Mouse (Mus musculus) cerebellum, postnatal 14 days (tissue): ENCODE measurements at regions not wholly inside any gene's neighbourhood (a gene's known extent, or its start where the extent isn't known, plus 50 kb on each side); places are given as distances from the start of the nearest gene placed in this dataset.
"Not testable (repeated sequence)": the region's sequence is repeated elsewhere in the genome, so short reads cannot be mapped to it uniquely, and the experiment has no call there.

Experiments
- DNase-seq, 2 experiments: peaks; one replicate each; pipeline ENCODE4 v3.0.0; 2021; ENCODE audit warnings: mixed read lengths in 2 of 2

DNA sequence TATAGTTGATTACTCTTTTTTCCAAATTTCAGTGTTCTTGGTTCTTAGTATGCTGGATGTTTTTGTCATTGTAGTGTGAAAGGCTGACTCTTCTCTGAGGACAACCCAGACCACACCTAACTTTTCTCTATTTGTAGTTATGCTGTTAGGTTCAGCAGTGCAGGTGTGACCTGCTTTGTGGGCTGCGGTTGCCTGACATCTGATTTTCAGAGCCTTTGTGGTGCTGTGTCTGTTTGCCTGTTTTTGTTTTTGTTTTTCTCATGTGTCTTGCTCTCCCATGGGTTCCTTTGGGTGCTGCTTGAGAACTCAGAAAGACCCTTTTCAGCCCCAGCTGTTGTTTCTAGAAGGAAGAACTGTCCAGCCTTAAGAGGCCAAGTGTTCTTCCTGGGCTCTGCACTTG lies 52.0 kb upstream of the Trpm1 start:
- no peak for DNase-seq

DNA sequence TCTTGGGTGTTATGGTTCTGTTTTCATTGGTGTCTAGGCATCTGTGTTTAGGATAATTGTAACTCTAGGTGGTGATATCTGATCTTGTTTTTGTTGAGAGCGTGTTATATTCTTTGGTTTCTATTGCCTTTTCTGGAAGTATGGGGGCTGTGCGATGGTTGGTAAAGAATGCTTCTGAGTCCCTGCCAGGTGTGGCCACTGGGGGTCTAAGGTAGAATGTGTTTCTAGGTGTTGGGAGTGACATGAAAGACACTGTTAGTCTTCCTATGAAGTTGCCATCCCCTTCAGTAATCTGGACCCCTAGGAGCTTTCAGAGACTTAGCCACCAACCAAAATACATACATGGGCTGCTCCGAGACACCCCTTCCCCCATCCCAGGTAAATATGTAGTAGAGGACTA lies 54.0 kb upstream of the Trpm1 start:
- no peak for DNase-seq

DNA sequence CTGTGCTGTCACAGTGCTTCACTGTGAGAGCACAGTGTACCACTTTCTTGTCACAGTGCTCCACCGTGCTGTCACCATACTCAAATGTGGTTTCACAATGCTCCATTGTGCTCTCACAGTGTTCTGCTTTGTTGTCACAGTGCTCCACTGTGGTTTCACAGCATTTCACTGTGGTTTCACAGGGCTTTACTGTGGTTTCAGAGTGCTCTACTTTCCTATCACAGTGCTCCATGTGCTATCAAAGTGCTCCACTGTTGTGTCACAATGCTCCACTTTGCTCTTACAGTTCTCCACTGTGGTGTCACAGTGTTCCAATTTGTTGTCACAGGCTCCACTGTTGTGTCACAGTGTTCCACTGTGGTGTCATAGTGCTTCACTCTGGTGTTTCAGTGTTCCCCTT lies 63.6 kb upstream of the Trpm1 start:
- no peak for DNase-seq

DNA sequence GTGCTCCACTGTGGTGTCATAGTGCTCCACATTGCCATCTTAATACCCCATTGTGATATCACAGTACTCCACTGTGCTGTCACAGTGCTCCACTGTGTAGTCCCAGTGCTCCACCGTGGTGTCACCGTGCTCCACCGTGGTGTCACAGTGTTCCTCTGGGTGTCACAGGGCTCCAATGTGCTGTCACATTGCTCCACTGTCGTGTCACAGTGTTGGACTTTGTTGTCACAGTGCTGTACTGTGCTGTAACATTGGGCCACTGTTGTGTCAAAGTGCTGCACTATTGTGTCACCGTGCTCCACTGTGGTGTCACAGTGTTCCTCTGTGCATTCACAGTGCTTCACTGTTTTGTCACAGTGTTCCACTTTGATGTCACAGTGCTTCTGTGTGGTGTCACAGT lies 64.6 kb upstream of the Trpm1 start:
- DNase-seq, result no peak

DNA sequence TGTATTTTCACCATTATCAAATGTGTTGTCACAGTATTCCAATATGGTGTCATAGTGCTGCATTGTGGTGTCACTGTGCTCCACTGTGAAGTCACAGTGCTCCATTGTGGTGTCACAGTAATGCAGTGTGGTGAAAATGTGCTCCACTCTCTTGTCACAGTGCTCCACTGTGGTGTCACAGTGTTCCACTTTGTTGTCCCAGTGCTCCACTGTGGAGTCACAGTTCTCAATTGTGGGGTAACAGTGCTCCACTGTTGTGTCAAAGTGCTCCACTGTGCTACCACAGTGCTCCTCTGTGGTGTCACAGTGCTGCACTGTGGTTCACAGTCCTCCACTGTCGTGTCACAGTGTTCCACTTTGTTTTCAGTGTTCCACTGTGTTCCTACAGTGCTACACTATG lies 69.7 kb upstream of the Trpm1 start:
- not testable (repeated sequence) for DNase-seq

DNA sequence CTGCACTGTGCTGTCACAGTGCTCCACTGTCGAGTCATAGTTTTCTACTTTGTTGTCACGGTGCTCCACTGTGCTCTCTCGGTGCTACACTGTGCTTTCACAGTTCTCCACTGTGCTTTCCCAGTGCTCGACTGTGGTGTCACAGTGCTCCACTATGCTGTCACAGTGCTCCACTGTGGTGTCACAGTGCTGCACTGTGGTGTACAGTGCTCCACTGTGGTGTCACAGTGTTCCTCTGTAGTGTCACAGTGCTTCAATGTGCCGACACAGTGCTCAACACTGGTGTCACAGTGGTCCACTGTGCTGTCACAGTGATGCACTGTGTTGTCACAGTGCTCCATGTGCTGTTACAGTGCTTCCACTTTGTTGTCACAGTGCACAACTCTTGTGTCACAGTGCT lies 71.0 kb upstream of the Trpm1 start:
- no peak for DNase-seq

DNA sequence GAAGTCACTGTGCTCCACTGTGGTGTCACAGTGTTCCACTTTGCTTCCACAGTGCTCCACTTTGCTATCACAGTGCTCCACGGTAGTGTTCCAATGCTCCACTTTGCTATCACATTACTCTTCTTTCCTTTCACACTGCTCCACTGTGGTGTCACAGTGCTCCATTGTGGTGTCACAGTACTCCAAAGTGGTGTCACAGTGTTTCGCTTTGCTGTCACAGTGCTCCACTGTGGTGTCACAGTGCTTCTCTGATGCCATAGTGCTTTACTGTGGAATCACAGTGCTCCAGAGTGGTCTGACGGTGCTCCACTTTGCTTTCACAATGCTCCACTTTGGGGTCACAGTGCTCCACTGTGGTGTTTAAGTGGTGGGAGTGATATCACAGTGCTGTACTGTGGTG lies 71.4 kb upstream of the Trpm1 start:
- DNase-seq, result no peak

DNA sequence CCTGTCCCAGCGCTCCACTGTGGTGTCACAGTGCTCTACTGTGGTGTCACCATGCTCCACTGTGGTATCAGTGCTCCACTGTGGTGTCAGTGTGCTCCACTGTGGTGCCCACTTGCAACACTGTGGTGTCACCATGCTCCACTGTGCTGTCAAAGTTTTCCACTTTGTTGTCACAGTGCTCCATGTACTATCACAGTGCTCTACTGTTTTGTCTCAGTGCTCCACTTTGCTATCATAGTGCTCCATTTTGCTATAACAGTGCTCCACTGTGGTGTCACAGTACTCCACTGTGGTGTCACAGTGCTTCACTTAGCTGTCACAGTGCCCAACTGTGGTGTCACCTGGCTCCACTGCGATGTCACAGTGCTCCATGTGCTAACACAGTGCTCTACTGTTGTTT lies 72.0 kb upstream of the Trpm1 start:
- no peak for DNase-seq

DNA sequence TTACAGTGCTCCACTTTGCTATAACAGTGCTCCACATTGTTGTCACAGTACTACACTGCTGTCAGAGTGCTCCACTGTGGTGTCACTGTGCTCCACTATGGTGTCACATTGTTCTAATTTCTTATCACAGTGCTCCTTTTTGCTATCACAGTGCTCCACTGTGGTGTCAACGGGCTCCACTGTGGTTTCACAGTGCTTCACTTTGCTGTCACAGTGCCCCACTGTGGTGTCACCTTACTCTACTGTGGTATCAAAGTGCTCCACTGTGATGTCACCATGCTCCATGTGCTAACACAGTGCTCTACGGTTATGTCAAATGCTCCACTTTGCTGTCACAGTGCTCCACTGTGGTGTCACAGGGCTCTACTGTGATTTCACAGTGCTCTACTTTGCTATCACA lies 72.6 kb upstream of the Trpm1 start:
- no peak for DNase-seq

DNA sequence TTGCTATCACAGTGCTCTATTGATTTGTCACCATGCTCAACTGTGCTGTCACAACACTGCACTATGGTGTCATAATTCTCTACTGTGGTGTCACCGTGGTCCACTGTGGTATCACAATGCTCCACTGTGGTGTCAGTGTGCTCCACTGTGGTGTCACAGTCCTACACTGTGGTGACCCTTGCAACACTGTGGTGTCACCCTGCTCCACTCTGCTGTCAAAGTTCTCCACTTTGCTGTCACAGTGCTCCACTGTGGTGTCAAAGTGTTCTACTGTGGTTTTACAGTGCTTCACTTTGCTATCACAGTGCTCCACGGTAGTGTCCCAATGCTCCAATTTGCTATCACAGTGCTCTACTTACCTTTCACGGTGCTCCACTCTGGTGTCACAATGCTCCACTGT lies 74.3 kb upstream of the Trpm1 start:
- no peak for DNase-seq

DNA sequence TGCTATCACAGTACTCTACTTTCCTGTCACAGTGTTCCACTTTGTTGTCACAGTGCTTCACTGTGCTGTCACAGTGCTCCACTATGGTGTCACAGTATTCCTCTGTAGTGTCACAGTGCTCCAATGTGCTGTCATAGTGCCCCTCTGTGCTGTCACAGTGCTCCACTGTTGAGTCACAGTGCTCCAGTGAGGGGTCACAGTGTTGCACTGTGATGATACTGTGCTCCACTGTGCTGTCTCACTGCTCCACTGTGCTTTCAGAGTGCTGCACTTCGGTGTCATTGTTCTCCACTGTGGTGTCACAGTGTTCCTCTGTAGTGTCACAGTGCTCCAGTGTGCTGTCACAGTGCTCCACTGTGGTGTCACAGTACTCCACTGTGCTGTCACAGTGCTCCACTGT lies 75.0 kb upstream of the Trpm1 start:
- DNase-seq, result no peak

DNA sequence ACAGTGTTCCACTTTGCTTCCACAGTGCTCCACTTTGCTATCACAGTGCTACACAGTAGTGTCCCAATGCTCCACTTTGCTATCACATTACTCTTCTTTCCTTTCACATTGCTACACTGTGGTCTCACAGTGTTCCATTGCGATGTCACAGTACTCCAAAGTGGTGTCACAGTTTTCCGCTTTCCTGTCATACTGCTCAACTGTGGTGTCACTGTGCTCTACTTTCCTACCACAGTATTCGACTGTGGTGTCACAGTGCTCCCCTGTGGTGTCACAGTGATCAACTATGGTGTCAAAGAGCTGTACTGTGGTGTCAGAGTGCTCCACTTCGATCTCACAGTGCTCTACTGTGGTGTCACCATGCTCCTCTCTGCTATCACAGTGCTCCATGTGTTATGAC lies 76.1 kb upstream of the Trpm1 start:
- peak in 1 of 2 experiments; percentile 11 for DNase-seq

DNA sequence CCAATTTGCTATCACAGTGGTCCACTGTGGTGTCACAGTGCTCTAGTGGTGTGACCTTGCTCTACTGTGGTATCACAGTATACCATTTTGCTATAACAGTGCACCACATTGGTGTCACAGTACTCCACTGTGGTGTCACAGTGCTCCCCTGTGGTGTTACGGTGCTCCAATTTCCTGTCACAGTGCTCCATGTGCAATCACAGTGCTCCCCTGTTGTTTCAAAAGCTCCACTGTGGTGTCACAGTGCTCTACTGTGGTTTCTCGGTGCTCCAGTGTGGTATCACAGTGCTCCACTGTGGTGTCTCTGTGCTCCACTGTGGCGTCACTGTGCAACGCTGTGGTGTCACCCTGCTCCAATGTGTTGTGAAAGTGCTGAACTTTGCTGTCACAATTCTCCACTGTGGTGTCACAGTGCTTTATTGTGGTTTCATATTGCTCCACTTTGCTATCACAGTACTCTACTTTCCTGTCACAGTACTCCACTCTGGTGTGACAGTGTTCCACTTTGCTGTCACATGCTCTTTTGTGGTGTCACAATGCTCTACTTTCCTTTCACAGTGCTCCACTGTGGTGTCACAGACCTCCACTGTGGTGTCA lies 76.8 kb upstream of the Trpm1 start:
- no peak for DNase-seq

DNA sequence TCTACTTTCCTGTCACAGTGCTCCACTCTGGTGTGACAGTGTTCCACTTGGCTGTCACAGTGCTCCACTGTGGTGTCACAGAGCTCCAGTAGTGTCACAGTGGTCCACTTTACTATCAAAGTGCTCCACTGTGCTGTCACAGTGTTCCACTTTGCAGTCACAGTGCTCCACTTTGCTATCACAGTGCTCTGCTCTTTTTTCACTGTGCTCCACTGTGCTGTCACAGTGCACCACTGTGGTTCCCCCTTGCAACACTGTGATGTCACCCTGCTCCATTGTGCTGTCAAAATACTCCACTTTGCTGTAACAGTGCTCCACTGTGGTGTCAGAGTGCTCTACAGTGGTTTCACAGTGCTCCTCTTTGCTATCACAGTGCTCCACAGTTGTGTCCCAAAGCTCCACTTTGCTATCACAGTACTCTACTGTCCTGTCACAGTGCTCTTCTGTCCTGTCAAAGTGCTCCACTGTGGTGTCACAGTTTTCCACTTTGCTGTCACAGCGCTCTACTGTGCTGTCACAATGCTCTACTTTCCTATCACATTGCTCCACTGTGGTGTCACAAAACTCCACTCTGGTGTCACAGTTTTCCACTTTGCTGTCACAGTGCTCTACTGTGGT lies 77.8 kb upstream of the Trpm1 start:
- DNase-seq, result no peak

DNA sequence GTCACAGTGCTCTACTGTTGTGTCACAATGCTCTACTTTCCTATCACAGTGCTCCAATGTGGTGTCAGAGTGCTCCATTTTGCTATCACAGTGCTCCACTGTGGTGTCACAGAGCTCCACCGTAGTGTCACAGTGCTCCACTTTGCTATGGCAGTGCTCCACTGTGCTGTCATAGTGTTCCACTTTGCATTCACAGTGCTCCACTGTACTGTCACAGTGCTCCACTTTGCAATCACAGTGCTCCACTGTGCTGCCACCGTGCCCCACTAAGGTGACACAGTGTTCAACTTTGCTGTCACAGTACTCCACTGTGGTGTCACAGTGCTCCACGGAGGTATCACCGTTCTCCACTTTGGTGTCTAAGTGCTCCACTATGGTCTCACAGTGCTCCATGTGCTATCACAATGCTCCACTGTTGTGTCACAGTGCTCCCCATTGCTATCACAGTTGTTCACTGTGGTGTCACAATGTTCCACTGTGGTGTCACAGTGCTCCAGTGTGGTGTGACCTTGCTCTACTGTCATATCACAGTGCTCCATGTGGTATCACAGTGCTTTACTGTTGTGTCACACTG lies 78.9 kb upstream of the Trpm1 start:
- DNase-seq, result no peak

DNA sequence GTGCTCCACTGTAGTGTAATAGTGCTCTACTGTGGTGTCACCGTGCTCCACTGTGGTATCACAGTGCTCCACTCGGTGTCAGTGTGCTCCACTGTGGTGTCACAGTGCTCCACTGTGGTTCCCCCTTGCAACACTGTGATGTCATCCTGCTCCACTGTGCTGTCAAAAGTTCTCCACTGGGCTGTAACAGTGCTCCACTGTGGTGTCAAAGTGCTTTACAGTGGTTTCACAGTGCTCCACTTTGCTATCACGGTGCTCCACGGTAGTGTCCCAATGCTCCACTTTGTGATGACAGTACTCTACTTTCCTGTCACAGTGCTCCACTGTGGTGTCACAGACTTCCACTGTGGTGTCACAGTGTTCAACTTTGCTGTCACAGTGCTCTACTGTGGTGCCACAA lies 79.4 kb upstream of the Trpm1 start:
- no peak for DNase-seq

DNA sequence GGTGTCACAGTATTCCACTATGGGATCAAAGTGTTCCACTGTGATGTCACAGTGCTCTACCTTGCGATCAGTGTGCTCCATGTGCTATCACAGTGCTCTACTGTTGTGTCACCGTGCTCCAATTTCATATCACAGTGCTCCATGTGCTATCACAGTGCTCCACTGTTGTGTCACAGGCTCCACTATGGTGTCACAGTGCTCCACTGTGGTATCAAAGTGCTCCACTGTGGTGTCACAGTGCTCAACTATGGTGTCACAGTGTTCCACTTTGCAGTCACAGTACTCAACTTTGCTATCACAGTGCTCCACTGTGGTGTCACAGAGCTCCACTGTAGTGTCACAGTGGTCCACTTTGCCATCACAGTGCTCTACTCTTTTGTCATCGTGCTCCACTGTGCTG lies 79.9 kb upstream of the Trpm1 start:
- no peak for DNase-seq

DNA sequence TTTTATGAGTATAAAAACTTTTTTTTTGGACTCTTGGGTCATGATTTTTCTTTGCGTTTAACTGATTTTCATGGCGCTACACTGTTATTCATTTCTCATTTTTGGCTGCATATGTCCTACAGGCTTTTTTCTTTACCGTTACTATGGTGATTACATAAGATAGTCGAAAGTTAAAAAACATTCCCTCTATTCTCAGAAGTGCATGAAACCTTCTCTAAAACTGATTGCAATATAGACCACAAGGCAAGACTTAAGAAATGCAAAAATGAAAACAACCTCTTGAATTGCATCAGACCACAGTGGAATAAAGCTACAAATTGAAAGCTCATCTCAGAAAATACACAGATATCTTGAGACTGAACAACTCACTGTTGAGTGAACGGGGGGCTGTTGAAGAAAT lies 82.7 kb upstream of the Trpm1 start:
- DNase-seq, result no peak

DNA sequence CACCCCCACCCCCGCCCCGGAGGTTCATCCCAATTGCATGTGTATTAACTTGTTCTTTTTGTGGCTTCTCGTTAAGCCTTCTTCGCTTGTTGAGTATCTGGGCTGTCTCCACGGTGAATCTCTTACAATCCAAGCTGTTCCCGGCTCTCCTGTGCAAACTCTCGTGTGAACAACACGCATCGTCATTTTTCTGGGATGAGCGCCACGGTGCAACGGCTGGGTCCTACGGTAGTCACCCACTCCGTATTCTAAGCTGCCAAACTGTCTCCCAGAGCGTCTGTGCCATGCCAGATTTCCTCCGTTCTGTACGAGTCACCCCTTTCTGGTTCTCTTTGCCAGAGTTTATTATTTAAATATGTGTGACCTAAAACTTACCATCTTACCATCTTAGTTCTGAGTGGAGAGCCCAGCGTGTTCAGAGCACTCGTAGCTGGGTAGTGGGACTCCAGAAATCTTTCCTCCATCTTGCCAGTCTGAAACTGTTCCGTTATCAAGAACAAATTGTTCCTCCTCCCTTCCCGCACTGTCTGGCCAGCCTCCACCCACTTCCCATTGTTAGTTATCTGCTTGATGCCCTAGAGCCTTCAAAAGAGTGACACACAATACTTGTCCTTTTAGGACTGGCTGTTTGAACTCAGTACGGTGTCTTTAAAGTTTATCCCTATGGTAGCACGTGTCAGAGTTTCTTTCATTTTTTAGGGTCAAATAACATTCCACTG lies 87.9 kb upstream of the Trpm1 start:
- peak; percentile 67 to 78 for DNase-seq

DNA sequence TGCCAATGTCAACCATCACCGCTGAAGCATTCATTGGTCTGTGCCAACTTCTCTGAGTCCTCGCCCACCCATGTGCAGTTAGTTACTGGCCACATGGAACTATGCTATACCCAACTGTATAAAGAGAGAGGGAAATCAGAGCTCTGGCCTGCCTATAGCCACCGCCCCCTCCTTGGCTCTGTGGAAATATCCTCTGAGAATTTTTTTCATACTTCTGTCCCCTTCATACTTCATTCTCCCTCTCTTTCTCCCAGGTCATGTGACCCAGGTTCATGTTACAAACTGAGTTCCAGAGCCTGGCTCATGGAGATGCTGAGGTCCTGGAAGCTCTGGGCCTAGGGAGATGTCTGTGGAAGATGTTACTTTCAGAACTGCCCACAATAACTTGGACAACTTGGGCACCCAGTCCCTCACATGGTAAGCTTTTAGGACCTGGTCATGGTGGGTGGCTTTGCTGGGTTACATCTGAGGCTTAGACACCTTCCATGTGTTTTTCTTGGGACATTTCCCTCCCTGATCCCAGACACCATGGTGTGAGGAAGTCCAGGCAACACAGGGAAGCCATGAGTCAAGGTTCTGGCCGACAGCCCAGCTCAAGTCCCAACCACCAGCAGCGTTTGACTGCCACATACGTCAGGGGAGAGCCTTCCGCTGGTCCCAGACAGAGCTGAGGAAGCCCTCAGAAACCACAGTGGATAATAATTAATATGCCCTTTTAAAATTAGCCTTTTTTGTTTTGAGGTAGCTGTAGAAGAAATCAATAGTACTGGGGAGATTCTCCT lies 89.0 kb upstream of the Trpm1 start:
- DNase-seq, result peak; percentile 59 to 63

DNA sequence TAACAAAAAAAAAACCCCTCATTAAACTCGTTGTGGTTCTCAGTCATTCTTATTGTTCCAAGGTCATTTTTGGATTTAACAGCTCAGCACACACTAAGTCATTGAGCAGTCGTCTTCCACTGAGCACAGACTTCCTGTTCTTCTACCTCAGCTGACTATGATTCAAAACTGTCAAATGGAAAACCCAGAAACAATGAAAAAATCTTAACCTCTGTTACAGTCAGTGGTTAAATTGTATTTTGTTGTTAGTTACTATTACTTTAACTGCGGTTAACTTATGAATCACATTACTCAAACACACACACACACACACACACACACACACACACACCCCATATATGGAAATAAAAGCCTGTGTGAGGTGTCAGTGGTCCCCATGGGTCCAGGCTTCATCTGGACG lies 92.5 kb upstream of the Trpm1 start:
- DNase-seq, result no peak

DNA sequence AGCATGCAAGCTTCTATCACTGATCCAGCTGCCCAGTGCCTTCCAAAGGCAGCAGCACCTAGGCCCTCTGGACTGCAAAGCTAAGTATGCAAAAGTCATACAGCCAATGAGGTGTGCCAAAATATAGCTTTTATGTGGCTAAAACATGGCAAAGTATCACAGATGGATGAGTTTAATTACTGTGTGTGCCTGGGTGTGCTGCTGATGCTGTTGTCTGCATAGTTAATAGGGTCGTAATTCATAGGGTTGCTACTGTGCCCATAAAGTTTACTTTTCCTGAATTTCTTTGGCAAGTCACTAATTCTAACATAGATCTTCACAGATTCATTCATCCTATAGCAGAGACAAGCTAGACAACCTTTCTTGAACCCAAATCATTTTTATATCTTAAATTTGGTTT lies 93.1 kb upstream of the Trpm1 start:
- DNase-seq, result no peak

DNA sequence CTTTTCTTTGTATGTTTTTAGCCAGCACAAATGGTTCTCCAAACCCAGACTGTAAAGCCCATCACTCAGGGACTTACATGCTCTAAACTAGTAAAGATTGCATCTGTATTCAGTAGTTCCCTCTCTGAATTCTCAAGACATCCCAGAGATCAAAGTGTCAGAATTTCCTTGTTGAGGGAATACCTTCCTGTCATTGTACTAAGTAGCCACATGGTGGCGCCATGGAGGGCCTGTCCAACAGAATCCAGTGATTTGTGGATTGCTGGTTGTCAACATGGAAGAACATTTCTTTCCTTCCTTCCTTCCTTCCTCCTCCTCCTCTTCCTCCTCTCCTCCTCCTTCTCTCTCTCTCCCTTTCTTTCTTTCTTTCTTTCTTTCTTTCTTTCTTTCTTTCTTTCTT lies 93.6 kb upstream of the Trpm1 start:
- DNase-seq, result peak; percentile 68 to 71
